Mouse (Mus musculus) intestine, embryonic 14.5 days (tissue): Measurements from ENCODE around the gene Kng1. TPM values are rescaled to one million over a fixed set of nuclear protein-coding genes. Genes with fewer than 3 reads are reported as not detected.
A peak's percentile ranks its signal among the peaks of the same experiment; 100 is the strongest.

Experiments
- ATAC-seq: fragments of 200-750 bp; cut with Nextera tagmentation; replicated peaks from 2 replicates; pipeline ENCODE4 v1.8.0; 2017; ENCODE audit warnings: low read depth, moderate number of reproducible peaks, moderate TSS enrichment, moderate library complexity; ENCODE audit not compliant: low FRiP score, low TSS enrichment
- DNase-seq: peaks from one replicate; pipeline ENCODE4 v3.0.0-alpha.2; 2018; ENCODE audit warnings: low spot score
- H3K27ac ChIP-seq: fragments of 300-500 bp; sonication (generic); 2 replicates; pipeline ENCODE4 v1.5.1; 2014; ENCODE audit warnings: low read depth, mild to moderate bottlenecking, control low read depth
- H3K27me3 ChIP-seq: fragments of 300-500 bp; sonication (generic); replicated peaks from 2 replicates; pipeline ENCODE4 v1.6.1; 2014; ENCODE audit warnings: low read length, control low read depth; ENCODE audit not compliant: control insufficient read depth, insufficient read depth
- H3K36me3 ChIP-seq: fragments of 300-500 bp; sonication (generic); 2 replicates; pipeline ENCODE4 v1.6.1; 2014; ENCODE audit warnings: low read length, control low read depth; ENCODE audit not compliant: control insufficient read depth, insufficient read depth
- H3K4me1 ChIP-seq: fragments of 300-500 bp; sonication (generic); replicated peaks from 2 replicates; pipeline ENCODE4 v1.6.1; 2014; ENCODE audit warnings: low read length, control low read depth, mixed read lengths; ENCODE audit not compliant: control insufficient read depth, insufficient read depth
- H3K4me2 ChIP-seq: fragments of 300-500 bp; sonication (generic); 2 replicates; pipeline ENCODE4 v1.6.1; 2014; ENCODE audit warnings: low read length
- H3K4me3 ChIP-seq: fragments of 300-500 bp; sonication (generic); 2 replicates; pipeline ENCODE4 v1.5.1; 2014; ENCODE audit warnings: low read depth, low read length, control low read depth, mixed read lengths
- H3K9ac ChIP-seq: fragments of 300-500 bp; sonication (generic); 2 replicates; pipeline ENCODE4 v1.6.1; 2014; ENCODE audit warnings: mild to moderate bottlenecking, low read length
- H3K9me3 ChIP-seq: fragments of 300-500 bp; sonication (generic); 2 replicates; pipeline ENCODE4 v1.6.1; 2016; ENCODE audit warnings: low read length, control low read depth; ENCODE audit not compliant: control insufficient read depth
- WGBS: fragments of 180-500 bp; shearing (Covaris S2); extraction: QIAGEN DNeasy Blood & Tissue Kit; methylation state at CpG from one replicate; pipeline ENCODE4 v1.1.7; 2014; 5-methylcytosine and 5-hydroxymethylcytosine counted together
- polyA plus RNA-seq: library from polyadenylated mRNA; unstranded; fragments of >200 nt; fragmentation: Nextera tagmentation; extraction: Ambion mirVana; gene quantifications from 2 replicates; pipeline ENCODE4 v1.2.1, GENCODE M21; 2014

The Kng1 gene
- polyA plus RNA-seq, 1 experiment from 2014 or later: not detected

DNA sequence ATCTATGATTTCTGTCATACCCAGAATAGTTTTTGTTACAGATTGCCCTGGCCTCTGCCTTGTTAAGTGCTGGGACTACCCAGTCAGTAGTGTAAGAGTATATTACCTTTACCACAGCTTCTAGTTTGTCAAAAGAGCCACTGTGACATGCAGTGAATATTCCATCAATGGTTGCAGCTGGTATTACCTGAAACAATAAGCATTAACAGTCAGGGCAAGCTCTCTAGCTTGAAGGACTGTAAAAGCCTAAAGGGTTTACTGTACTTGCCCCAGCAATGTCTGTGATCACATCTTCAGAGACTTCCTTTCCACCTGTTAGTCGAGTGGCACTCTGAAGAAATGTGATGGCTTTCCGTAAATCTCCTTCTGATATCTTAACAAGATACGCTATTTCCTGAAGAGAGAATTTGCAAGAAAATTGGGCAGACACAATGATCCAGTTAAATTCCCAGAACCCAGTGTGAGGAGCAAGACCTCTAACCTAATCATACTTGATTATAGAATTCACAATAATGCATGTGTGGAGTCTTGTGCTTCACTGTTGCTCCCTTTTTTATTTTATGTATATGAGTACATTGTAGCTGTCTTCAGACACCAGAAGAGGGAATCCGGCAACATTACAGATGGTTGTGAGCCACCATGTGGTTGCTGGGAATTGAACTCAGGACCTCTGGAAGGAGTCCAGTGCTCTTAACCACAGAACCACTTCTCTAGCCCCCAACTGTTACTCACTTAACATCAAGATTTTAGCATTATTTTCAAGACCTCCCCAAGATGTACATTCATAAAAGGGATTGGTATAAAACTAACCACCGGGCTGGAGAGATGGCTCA lies 56.9 kb downstream of the Kng1 start:
- Histone ChIP-seq H3K4me1 (peaks cover 8% of the 10 kb centered on the region), H3K27ac (no peak overlapping the region), H3K4me2 (no peak overlapping the region), H3K4me3 (no peak overlapping the region), H3K9me3 (no peaks in the 10 kb centered on the region), H3K27me3 (no peaks in the 10 kb centered on the region), H3K36me3 (peaks cover 82% of the 10 kb centered on the region), H3K9ac (no peak overlapping the region)
- ATAC-seq (peak; percentile 45), DNase-seq (peak; percentile 58)
- 67% methylated on average over 5 of the region's 5 CpGs for WGBS

DNA sequence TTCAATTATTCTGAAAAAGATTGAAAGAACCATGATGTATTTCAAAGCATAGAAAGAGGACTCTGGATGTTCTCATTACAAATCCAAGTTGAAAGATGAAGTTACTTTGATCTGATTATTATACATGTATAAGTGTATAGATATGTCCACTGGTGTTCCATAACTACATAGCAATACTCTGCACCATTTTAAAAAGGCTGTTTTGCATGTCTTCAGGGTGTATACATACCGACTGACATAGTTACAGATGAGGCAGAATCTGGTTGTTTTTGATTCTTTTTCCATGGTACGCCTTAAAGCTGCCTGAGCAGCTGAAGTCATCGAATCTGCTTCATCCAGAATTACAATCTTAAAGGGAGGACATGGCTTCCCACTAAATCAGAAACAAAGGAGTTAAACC lies 57.8 kb downstream of the Kng1 start:
- peaks cover 82% of the 10 kb centered on the region for H3K36me3 ChIP-seq
- no peak for ATAC-seq
- DNase-seq: no peak
- H3K4me2 ChIP-seq: no peak overlapping the region
- H3K27me3 ChIP-seq: no peaks in the 10 kb centered on the region
- H3K4me1 ChIP-seq: no peaks in the 10 kb centered on the region
- 73% methylated on average over 3 of the region's 3 CpGs for WGBS
- H3K4me3 ChIP-seq: no peak overlapping the region
- H3K9ac ChIP-seq: no peak overlapping the region
- no peak overlapping the region for H3K27ac ChIP-seq
- no peaks in the 10 kb centered on the region for H3K9me3 ChIP-seq

DNA sequence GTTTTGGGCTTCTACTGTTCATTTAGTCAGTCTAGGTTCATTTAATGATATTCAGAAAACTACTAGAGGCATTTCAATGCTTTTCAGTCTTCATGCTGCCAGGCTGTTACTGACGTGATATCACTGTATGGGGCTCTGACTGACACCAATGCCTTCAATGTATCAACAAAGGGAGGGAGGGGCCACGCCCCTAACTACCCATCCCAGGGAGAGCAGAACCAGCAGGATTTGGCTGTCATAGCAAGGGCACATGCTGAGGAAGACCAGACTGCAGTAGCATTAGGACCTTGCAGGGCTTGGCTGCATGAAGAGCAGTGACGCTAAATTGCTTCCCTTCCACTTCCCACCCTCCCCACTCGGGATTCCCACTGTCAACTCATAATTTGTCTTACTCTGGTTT lies 59.5 kb downstream of the Kng1 start:
- no peak for DNase-seq
- 38% methylated on average over 4 of the region's 4 CpGs for WGBS
- H3K27me3 ChIP-seq: no peaks in the 10 kb centered on the region
- no peak overlapping the region for H3K27ac ChIP-seq
- H3K36me3 ChIP-seq: peaks cover 82% of the 10 kb centered on the region
- no peak for ATAC-seq
- no peak overlapping the region for H3K4me3 ChIP-seq
- no peaks in the 10 kb centered on the region for H3K4me1 ChIP-seq
- no peaks in the 10 kb centered on the region for H3K9me3 ChIP-seq
- no peak overlapping the region for H3K4me2 ChIP-seq
- H3K9ac ChIP-seq: no peak overlapping the region

DNA sequence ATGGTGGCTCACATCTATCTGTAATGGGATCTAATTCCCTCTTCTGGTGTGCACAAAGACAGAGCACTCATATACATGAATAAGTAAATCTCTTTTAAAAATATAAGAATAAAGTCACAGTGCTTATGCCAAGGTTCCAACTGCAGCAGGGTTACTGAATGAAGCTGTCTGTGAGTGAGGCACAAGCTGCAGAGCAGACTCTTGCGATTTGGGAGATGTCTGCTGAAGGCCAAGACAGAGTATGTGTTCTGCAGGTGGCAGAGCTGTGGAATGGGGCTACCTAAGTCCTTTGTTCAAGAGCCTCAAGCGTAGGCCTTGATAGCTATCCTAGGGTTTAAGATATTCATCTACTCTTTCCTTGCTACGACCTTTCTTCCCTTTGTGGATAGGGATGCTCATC lies 64.8 kb downstream of the Kng1 start:
- peaks cover 61% of the 10 kb centered on the region for H3K36me3 ChIP-seq
- WGBS: 93% methylated on average over 3 of the region's 3 CpGs
- no peaks in the 10 kb centered on the region for H3K27me3 ChIP-seq
- no peak overlapping the region for H3K27ac ChIP-seq
- H3K9ac ChIP-seq: no peak overlapping the region
- DNase-seq: no peak
- ATAC-seq: no peak
- H3K9me3 ChIP-seq: no peaks in the 10 kb centered on the region
- no peak overlapping the region for H3K4me3 ChIP-seq
- no peak overlapping the region for H3K4me2 ChIP-seq
- H3K4me1 ChIP-seq: 0 out of 2 replicates have a peak, but pooled peaks cover 6% of the 10 kb centered on the region

DNA sequence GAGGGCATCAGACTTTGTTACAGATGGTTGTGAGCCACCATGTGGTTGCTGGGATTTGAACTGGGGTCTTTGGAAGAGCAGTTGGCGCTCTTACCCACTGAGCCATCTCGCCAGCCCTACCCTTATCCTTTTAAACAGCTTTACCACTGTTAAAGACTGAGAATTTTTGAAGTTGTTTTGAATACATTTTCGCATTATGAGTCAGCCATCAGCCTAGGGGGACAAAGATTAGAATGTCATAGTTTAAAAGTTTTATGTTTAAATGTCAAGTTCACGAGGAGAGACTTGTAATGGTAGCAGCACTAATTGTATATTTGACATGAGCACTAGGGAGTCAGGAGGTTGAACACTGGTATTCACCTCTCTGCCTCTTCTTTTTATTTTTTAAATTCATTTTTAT lies 65.4 kb downstream of the Kng1 start:
- ATAC-seq (no peak), DNase-seq (no peak)
- 95% methylated on average over 4 of the region's 4 CpGs for WGBS
- no peak overlapping the region for H3K4me3 ChIP-seq
- no peak overlapping the region for H3K4me2 ChIP-seq
- 0 out of 2 replicates have a peak, but pooled peaks cover 6% of the 10 kb centered on the region for H3K4me1 ChIP-seq
- H3K9me3 ChIP-seq: no peaks in the 10 kb centered on the region
- no peak overlapping the region for H3K27ac ChIP-seq
- no peaks in the 10 kb centered on the region for H3K27me3 ChIP-seq
- H3K36me3 ChIP-seq: peaks cover 54% of the 10 kb centered on the region
- no peak overlapping the region for H3K9ac ChIP-seq

DNA sequence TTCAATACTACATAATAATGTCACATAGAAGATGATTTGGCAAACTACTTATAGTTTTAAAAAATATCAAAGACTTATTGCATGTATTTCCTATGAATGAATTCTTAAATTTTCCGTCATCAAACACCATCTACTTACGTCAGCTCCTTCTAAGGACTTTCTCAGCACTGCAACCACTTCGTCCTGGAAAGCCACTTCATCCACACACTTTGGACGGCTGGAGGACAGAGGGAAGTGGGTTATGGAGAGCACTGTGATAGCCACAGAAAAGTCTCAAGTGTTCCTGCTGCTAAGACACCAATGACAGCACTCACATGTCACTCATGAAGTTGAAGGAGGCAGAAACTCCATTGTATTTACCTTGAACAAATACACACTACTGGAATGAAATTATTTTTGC lies 66.7 kb downstream of the Kng1 start:
- H3K9ac ChIP-seq: no peak overlapping the region
- H3K4me1 ChIP-seq: peaks cover 10% of the 10 kb centered on the region
- DNase-seq (no peak), ATAC-seq (no peak)
- WGBS: 92% methylated on average over 4 of the region's 4 CpGs
- no peaks in the 10 kb centered on the region for H3K27me3 ChIP-seq
- H3K4me2 ChIP-seq: no peak overlapping the region
- H3K27ac ChIP-seq: no peak overlapping the region
- H3K4me3 ChIP-seq: no peak overlapping the region
- H3K9me3 ChIP-seq: no peaks in the 10 kb centered on the region
- H3K36me3 ChIP-seq: peaks cover 46% of the 10 kb centered on the region

DNA sequence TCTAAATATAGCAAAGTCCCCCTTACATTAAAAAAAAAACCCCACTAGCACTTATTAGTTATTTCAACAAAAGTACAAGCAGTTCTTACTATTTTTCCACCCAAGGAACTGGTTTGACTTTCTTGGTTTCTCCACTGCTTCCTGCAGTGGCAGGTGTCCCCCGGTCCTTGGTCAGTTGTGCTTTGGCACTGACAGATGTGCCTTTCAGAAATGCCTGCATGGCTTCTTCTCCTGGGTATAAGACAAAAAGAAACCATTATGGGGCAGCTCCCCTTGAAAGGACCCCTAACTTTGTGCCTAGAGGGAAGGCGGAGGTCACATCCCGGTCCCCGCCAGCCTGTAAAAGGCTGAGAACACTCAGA lies 69.6 kb downstream of the Kng1 start:
- no peak; the same call in 1 of the 2 replicates for ATAC-seq
- peaks cover 10% of the 10 kb centered on the region for H3K4me1 ChIP-seq
- 0% methylated on average over 4 of the region's 4 CpGs for WGBS

DNA sequence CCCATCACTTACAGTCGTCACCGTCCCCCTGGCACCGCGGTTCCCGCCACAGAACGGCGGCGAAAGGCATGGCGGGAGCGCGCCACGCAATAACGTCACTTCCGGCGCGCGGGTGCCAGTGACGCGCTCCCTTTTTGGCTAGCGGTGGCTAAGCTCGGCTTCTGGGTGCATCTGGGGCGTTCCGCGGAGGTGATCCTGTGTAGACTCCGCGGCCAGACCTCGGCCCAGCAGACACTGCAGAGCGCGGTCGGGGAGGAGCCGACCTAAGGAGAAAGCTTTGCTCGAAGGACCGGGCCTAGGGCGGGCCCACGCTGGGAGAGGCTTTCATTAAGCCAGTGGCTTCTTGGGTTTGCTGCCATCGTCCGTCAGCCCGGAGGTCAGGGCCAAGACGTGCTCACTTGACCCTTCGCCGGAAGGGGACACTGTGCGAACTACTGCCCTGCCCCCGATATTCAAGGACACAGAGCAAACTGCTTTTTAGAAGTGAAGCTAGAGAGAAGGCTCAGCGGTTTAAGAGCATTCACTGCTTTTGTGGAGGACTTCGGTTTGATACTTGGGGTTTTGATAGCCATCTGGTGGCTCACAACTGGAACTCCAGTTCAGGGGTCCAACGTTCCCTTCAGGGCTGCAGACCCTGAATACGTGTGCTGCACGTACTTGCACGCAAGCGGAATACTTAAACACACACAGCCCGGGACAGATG lies 70.2 kb downstream of the Kng1 start, which contains the start of gene Rfc4:
Gene Rfc4, minus strand, starts transcription at position 65 of the 703 bp plus-strand sequence.
- ATAC-seq (peak; percentile 91), DNase-seq (peak; percentile 96)
- H3K9me3 ChIP-seq: no peaks in the 10 kb centered on the region
- H3K27ac ChIP-seq: peak within 1 kb of the TSS; percentile 98
- H3K4me2 ChIP-seq: peak within 1 kb of the TSS; percentile 96
- under 1% methylated on average over 51 of the region's 51 CpGs for WGBS
- peak within 1 kb of the TSS; percentile 95 for H3K9ac ChIP-seq
- peaks cover 13% of the 10 kb centered on the region for H3K36me3 ChIP-seq
- no peaks in the 10 kb centered on the region for H3K27me3 ChIP-seq
- peaks cover 10% of the 10 kb centered on the region for H3K4me1 ChIP-seq
- H3K4me3 ChIP-seq: peak within 1 kb of the TSS; percentile 81

More for the DNA sequence above, 69.6 kb downstream of the Kng1 start:
- Histone ChIP-seq H3K36me3 (peaks cover 17% of the 10 kb centered on the region), H3K4me2 (peak overlapping the region; percentile 96), H3K9ac (peak overlapping the region; percentile 95), H3K27me3 (no peaks in the 10 kb centered on the region), H3K9me3 (no peaks in the 10 kb centered on the region), H3K27ac (peak overlapping the region; percentile 98), H3K4me3 (peak overlapping the region; percentile 81)
- DNase-seq: no peak
